Mouse (Mus musculus): ENCODE data around the gene Abr. TPM values are rescaled to one million over a fixed set of nuclear protein-coding genes. Genes with fewer than 3 reads are reported as not detected.

The Abr gene
- polyA plus RNA-seq, 1 experiment from 2014 or later = 42.7 TPM

- Histone ChIP-seq H3K9me3 (ENCODE audit: control insufficient read depth, low read depth, low read length) (no peaks in the 10 kb centered on the region), H3K4me1 (ENCODE audit: control insufficient read depth, insufficient read depth, low read length) (peaks cover 9% of the 10 kb centered on the region), H3K27me3 (ENCODE audit: control insufficient read depth, insufficient read depth, low read length) (no peaks in the 10 kb centered on the region), H3K4me2 (replicated peaks; ENCODE audit: low read depth, low read length) (no peak overlapping the region), H3K36me3 (ENCODE audit: control insufficient read depth, insufficient read depth, low read length) (no peaks in the 10 kb centered on the region), H3K9ac (replicated peaks; ENCODE audit: low read depth, low read length) (no peak overlapping the region), H3K4me3 (ENCODE audit: low read depth, low read length) (no peak overlapping the region), H3K27ac (ENCODE audit: low read length) (no peak overlapping the region)
- no peak for ATAC-seq (ENCODE audit: insufficient number of reproducible peaks, insufficient read depth, low FRiP score, low read depth)
- WGBS = 11% methylated on average over 1 of the region's 1 CpGs
Observed at GRCm38 (mm10) chr11:76499987-76500386, 122.1 kb downstream of the Abr start.

- no peak for ATAC-seq (ENCODE audit: insufficient number of reproducible peaks, insufficient read depth, low FRiP score, low read depth)
- Histone ChIP-seq H3K4me2 (replicated peaks; ENCODE audit: low read depth, low read length) (no peak overlapping the region), H3K36me3 (ENCODE audit: control insufficient read depth, insufficient read depth, low read length) (no peaks in the 10 kb centered on the region), H3K27ac (ENCODE audit: low read length) (no peak overlapping the region), H3K9ac (replicated peaks; ENCODE audit: low read depth, low read length) (no peak overlapping the region), H3K4me1 (ENCODE audit: control insufficient read depth, insufficient read depth, low read length) (peaks cover 9% of the 10 kb centered on the region), H3K9me3 (ENCODE audit: control insufficient read depth, low read depth, low read length) (no peaks in the 10 kb centered on the region), H3K27me3 (ENCODE audit: control insufficient read depth, insufficient read depth, low read length) (no peaks in the 10 kb centered on the region), H3K4me3 (ENCODE audit: low read depth, low read length) (no peak overlapping the region)
- WGBS = 73% methylated on average over 7 of the region's 7 CpGs
Observed at GRCm38 (mm10) chr11:76499564-76499963, 122.5 kb downstream of the Abr start.

GRCm38 (mm10) chr11:76497769-76498152 is 124.4 kb downstream of the Abr start:
- H3K36me3 ChIP-seq (ENCODE audit: control insufficient read depth, insufficient read depth, low read length) = no peaks in the 10 kb centered on the region
- peaks cover 22% of the 10 kb centered on the region for H3K4me1 ChIP-seq (ENCODE audit: control insufficient read depth, insufficient read depth, low read length)
- H3K9me3 ChIP-seq (ENCODE audit: control insufficient read depth, low read depth, low read length) = no peaks in the 10 kb centered on the region
- H3K4me3 ChIP-seq (ENCODE audit: low read depth, low read length) = no peak overlapping the region
- H3K27ac ChIP-seq (ENCODE audit: low read length) = no peak overlapping the region
- H3K9ac ChIP-seq (replicated peaks; ENCODE audit: low read depth, low read length) = no peak overlapping the region
- no peak for ATAC-seq (ENCODE audit: insufficient number of reproducible peaks, insufficient read depth, low FRiP score, low read depth)
- 78% methylated on average over 4 of the region's 4 CpGs for WGBS
- no peak overlapping the region for H3K4me2 ChIP-seq (replicated peaks; ENCODE audit: low read depth, low read length)
- no peaks in the 10 kb centered on the region for H3K27me3 ChIP-seq (ENCODE audit: control insufficient read depth, insufficient read depth, low read length)

GRCm38 (mm10) chr11:76497066-76497768 is 124.9 kb downstream of the Abr start:
- 72% methylated on average over 9 of the region's 9 CpGs for WGBS
- H3K9ac ChIP-seq (replicated peaks; ENCODE audit: low read depth, low read length) = no peak overlapping the region
- peaks cover 26% of the 10 kb centered on the region for H3K4me1 ChIP-seq (ENCODE audit: control insufficient read depth, insufficient read depth, low read length)
- no peak overlapping the region for H3K4me3 ChIP-seq (ENCODE audit: low read depth, low read length)
- H3K9me3 ChIP-seq (ENCODE audit: control insufficient read depth, low read depth, low read length) = no peaks in the 10 kb centered on the region
- H3K36me3 ChIP-seq (ENCODE audit: control insufficient read depth, insufficient read depth, low read length) = no peaks in the 10 kb centered on the region
- H3K27me3 ChIP-seq (ENCODE audit: control insufficient read depth, insufficient read depth, low read length) = no peaks in the 10 kb centered on the region
- no peak for ATAC-seq (ENCODE audit: insufficient number of reproducible peaks, insufficient read depth, low FRiP score, low read depth)
- H3K27ac ChIP-seq (ENCODE audit: low read length) = no peak overlapping the region
- no peak overlapping the region for H3K4me2 ChIP-seq (replicated peaks; ENCODE audit: low read depth, low read length)

- no peaks in the 10 kb centered on the region for H3K36me3 ChIP-seq (ENCODE audit: control insufficient read depth, insufficient read depth, low read length)
- no peak overlapping the region; the same call in 1 of the 2 replicates for H3K27ac ChIP-seq (ENCODE audit: low read length)
- H3K27me3 ChIP-seq (ENCODE audit: control insufficient read depth, insufficient read depth, low read length) = no peaks in the 10 kb centered on the region
- H3K4me2 ChIP-seq (replicated peaks; ENCODE audit: low read depth, low read length) = no peak overlapping the region
- H3K4me1 ChIP-seq (ENCODE audit: control insufficient read depth, insufficient read depth, low read length) = peaks cover 31% of the 10 kb centered on the region
- H3K4me3 ChIP-seq (ENCODE audit: low read depth, low read length) = no peak overlapping the region
- no peak for ATAC-seq (ENCODE audit: insufficient number of reproducible peaks, insufficient read depth, low FRiP score, low read depth)
- H3K9ac ChIP-seq (replicated peaks; ENCODE audit: low read depth, low read length) = no peak overlapping the region
- 67% methylated on average over 6 of the region's 6 CpGs for WGBS
- H3K9me3 ChIP-seq (ENCODE audit: control insufficient read depth, low read depth, low read length) = no peaks in the 10 kb centered on the region
Observed at GRCm38 (mm10) chr11:76496086-76496771, 125.9 kb downstream of the Abr start.

GRCm38 (mm10) chr11:76495127-76496028 is 126.7 kb downstream of the Abr start:
- Histone ChIP-seq H3K27ac (ENCODE audit: low read length) (peak overlapping the region; percentile 99), H3K4me2 (replicated peaks; ENCODE audit: low read depth, low read length) (peak overlapping the region; percentile 85), H3K27me3 (ENCODE audit: control insufficient read depth, insufficient read depth, low read length) (no peaks in the 10 kb centered on the region), H3K9me3 (ENCODE audit: control insufficient read depth, low read depth, low read length) (no peaks in the 10 kb centered on the region), H3K36me3 (ENCODE audit: control insufficient read depth, insufficient read depth, low read length) (no peaks in the 10 kb centered on the region), H3K9ac (replicated peaks; ENCODE audit: low read depth, low read length) (peak overlapping the region; percentile 89), H3K4me3 (ENCODE audit: low read depth, low read length) (peak overlapping the region; percentile 74), H3K4me1 (ENCODE audit: control insufficient read depth, insufficient read depth, low read length) (peaks cover 36% of the 10 kb centered on the region)
- no peak for ATAC-seq (ENCODE audit: insufficient number of reproducible peaks, insufficient read depth, low FRiP score, low read depth)
- WGBS = 13% methylated on average over 18 of the region's 19 CpGs

GRCm38 (mm10) chr11:76494360-76495126 is 127.6 kb downstream of the Abr start:
- H3K4me1 ChIP-seq (ENCODE audit: control insufficient read depth, insufficient read depth, low read length) = peaks cover 37% of the 10 kb centered on the region
- H3K9ac ChIP-seq (replicated peaks; ENCODE audit: low read depth, low read length) = peak overlapping the region; percentile 89
- peak; percentile 50 for ATAC-seq (ENCODE audit: insufficient number of reproducible peaks, insufficient read depth, low FRiP score, low read depth)
- H3K36me3 ChIP-seq (ENCODE audit: control insufficient read depth, insufficient read depth, low read length) = no peaks in the 10 kb centered on the region
- peak overlapping the region; percentile 99 for H3K27ac ChIP-seq (ENCODE audit: low read length)
- under 1% methylated on average over 59 of the region's 67 CpGs for WGBS
- no peaks in the 10 kb centered on the region for H3K27me3 ChIP-seq (ENCODE audit: control insufficient read depth, insufficient read depth, low read length)
- peak overlapping the region; percentile 74 for H3K4me3 ChIP-seq (ENCODE audit: low read depth, low read length)
- no peaks in the 10 kb centered on the region for H3K9me3 ChIP-seq (ENCODE audit: control insufficient read depth, low read depth, low read length)
- H3K4me2 ChIP-seq (replicated peaks; ENCODE audit: low read depth, low read length) = peak overlapping the region; percentile 85

All from stomach, embryonic 14.5 days (tissue).